Mouse (Mus musculus) fibroblast of lung, adult 2 months (primary cell): Measurements from ENCODE around the gene Zfhx3.
A peak's percentile ranks its signal among the peaks of the same experiment; 100 is the strongest.

Source experiments
- DNase-seq: peaks from one replicate; pipeline ENCODE4 v3.0.0-alpha.2; 2011; ENCODE audit warnings: low read depth

The Zfhx3 gene

DNA sequence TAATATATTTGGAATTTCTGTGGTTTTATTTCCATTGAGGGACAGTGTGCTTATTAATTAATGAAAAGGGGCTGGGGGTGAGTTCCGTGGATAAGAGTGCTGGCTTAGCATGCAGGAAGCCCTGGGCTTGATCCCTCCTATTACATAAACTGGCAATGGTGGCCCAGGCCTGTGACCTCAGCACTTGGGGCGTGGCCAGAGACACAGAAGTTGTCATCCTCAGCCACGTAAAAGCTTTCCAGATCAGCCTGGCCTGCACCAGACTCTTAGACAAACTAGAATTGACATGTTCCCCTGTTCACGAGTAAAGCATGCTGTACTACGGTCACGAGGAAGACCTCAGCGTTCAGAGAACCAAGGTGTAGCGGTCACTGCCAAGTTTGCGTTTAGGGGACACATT, 808.4 kb downstream of the Zfhx3 start:
- DNase-seq: no peak

DNA sequence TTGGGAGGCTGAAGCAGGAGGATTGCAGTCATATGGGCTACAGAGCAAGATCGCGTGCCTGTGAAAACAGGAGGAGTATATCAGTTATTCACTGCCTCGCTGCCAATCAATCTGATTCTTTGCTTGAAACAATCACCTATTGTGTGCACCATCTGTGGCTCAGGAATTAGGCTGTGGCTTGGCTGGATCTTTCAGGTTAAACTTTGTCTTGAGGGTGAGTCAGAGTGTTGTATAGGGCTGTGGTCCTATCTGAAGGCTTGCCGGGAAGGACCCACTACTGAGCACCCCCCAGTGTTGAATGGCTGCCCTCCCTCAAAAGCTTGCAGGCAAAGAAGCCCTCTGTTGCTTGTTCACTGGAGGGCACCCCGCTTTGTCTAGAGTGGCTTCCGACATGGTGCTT, 812.1 kb downstream of the Zfhx3 start:
- DNase-seq: no peak

DNA sequence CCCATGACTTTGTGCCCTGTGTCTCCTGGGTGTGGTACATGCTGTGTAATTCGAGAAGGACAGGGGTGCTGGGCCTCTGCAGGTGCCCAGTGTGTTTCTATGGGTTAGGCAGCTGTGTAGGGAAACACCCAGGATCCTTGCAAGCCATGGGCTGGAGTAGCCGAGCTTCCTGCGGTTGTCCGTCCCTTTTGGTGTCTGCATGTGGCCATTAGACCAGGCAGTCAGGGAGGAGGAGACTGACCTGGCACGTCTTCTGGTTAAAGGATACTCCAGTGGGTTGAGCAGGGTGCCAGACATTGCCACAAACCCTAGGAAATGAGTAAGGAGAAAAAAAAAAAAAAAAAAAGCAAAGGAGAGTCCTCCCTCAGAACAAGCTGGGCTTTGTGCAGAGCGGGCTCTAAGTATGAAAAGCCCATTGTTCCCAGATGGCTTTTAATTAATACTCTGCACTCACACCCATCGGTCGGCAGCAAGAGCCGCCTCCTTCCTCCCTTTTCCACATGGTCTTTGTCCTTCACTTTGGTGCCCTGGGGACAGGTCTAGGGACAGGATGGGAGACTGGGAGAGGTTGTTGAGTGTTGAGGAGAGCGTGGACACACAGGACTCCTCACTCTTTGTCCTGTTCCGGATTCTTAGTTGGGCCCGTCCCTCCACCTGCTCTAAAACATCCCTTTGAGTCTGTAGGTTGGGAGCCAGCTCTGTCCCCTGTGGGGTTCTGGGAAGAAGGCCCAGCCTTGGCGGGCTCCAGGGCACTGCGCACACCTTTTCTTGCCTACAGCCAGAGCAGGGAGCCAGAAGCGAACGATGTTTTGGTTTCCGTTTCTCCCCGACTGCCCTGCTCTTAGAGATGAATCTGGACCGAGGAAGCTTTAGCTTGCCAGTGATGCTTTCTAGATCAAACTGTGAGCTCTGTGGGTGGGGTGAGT, 813.2 kb downstream of the Zfhx3 start:
- peak; percentile 95 for DNase-seq

DNA sequence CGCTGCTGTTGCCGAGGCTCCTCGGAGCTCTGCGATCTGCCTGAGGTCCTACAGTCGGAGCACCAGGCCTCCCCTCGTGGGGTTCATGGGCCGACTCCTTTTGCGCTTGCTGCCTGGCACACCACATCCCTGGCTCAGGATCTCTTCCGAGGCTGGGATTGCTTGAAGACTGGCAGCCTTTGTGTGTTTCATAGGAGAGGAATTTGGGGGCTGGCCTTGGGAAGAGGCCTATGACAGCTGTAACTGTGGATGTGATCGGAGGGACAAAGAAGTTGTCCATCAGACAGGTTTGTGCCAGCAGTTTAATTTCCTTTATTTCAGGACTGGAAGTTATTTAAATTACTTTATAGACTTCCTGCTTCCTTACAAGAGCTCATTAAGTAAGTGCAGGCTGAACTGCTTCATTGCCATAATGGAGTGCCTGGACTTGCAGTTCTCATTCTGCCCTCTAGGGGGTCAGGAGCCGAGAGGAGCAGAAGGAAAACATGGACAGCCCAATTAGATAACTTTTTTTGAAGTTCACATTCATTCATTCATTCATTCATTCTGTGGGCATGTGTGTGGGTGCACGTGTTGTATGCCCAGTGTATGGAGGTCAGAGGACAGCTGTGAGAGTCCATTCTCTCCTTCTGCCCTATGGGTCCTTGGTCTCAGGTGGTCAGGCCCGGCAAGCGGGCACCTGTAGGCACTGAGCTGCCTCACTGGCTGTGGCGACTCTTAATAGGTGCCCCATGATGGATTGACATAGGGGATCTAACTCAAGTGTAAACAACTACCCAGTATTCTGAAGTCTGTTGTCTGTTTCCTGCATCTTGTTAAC, 817.3 kb downstream of the Zfhx3 start:
- DNase-seq: peak; percentile 62

DNA sequence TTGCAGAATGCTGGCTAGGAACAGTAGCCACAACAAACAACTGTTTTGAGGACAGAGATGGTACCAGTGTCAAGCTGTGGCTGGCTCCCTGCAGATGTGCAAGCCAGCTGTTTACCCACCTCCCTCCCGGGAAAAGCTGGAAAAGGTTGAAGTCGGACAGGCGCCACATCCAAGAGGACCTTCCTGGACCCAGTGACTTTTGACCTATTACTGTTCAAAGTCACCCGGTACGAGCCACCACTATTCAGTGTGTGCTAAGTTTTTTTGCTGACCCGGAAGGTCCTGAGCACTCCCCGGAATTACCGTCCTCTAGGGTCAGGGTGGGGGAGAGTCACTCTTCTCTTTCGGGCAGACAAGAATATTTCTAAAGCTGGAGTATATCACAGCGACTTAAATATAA, 818.3 kb downstream of the Zfhx3 start:
- DNase-seq: no peak

DNA sequence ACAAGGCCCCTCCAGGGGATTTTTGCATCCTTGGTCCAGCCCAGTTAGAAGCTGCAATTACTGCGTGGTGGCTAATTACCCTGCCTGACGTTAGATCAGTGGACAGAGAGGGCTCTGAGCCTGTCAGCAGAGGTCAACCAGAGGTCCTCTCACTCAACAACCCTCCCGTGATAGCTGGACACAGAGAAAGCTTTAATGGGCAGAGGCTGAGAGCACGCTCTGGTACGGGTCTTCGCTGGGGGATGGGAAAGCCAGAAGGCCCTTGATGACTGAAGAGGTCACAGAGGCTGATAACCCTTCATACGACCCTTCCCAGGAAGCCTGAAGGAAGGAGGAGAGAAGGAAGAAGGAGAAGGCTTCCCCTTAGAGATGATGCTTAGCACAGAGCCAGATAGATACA, 820.1 kb downstream of the Zfhx3 start:
- DNase-seq: no peak

DNA sequence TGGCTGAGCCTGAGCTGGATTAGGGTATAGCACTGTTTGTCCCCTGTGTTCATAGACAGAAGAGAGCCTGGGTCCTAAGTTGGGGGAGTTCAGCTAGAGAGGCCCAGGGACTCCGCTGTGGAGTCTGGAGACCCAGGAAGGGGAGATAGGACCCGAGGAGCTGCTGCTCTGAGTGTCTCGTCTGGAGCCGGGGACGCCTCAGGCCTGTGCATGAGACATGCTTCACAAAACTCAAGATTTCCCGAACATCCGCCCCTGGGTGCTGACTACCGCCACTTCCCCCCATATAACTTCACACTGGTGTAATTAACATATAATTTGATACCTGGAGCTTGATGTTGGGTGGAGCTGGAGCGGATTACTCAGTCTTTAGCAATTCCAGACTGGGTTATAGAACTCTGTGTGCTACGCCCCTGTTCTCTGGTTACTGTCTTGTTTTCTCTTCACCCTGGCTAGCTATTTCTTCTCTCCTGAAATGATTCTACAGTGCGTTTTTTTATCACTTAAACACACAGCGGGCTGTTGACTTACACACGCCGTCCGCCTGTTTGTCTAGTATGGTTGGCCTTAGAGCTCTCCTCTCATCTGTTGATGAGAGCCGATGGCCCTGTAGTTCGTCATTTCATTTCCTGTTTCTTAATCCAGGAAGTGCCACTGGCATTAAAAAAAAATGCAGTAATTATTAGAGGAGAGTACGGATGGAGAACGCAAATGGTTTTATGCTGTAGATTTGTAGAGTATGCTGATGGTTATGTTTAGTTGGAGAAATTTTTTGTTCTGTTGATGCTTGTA, 822.2 kb downstream of the Zfhx3 start:
- no peak for DNase-seq

DNA sequence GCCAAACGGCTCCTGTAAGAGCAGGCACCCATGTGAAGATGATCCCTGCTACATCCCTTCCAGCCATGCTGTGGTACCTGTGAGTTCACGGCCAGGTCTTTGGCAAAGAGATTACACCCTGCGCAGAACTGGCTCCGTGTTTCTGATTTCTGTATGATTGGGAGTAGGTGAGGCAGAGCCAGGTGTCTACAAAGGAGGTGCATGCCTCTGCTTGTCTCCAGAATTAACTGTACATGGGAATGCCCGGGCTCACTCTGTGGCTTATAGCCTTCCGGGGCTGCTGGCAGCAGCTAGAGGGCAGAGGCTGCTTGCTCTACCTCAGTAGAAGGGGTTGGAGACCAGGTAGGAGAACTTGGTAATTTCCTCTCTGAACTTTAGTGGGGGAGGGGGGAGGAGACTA, 823.7 kb downstream of the Zfhx3 start:
- DNase-seq: no peak

DNA sequence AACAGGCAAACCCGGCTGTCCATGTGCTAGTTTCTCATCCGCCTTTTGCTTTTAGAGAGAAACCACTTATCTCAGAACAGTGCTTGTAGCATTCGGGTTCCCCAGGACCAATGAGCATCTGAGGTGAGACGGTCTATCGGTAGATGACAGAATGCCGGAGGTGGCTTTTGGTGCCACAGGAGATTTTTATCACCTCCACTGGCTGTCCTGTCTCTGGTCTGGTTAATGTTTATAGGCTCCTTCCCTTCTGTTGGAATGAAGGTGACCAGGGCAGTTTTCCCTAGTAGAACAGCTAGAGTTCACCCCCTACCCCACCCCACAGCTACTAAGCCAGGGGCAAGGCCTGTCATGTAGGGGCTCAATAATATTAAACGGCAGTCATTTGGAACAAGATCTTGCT, 825.6 kb downstream of the Zfhx3 start:
- DNase-seq: no peak

DNA sequence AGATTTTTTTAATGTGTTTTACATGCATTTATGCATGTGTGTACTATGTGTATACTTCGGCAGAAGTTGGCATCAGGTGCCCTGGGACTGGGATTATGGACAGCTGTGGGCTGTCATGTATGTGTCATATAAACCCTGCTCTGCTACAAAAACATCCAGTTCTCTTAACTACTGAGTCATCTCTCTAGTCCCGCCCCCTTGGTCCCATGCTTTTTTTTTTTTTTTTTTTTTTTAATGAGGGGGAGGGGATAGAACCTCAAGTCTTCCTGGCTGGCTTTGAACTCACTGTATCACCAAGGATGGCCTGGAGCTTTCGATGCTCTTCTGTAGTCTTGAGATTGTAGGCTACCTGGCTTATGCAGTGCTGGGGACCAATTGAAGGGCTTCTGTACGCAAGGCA, 827.9 kb downstream of the Zfhx3 start:
- DNase-seq: no peak

DNA sequence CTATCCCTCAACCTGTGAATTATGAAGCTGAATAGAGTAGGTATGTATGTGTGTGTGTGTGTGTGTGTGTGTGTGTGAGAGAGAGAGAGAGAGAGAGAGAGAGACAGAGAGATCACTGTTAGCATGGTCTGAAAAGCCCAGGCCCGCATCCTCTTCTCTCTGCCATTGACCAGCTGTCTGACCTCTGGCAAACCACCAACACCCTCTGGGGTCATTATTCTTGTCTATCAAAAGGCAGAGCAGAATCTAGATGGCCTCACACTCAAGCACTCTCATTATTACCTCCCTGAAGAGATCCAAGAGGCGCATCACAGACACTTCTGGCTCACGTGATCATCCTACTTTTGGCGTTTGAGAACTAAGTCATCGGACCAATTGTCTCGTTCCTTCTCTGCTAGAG, 831.0 kb downstream of the Zfhx3 start:
- DNase-seq: no peak

DNA sequence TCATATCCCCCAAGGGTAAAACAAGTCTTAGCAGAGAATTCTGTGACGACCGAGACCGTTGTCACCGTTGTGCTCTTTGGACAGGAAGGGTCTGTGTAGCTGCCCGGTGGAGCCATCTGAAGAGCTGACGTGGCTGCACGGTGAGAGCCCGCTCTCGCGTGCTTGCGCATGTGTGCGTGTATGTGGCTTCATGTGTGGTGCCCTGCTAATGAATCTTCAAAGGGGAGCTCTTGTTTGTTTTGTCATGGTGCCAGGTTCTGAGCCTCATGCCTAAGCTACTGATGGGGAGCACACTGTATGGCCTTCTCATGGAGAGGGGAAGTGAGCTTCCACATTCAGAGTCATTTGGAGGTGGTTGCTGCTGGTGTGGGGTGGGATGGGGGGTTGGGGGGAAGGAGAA, 835.6 kb downstream of the Zfhx3 start:
- DNase-seq: no peak

DNA sequence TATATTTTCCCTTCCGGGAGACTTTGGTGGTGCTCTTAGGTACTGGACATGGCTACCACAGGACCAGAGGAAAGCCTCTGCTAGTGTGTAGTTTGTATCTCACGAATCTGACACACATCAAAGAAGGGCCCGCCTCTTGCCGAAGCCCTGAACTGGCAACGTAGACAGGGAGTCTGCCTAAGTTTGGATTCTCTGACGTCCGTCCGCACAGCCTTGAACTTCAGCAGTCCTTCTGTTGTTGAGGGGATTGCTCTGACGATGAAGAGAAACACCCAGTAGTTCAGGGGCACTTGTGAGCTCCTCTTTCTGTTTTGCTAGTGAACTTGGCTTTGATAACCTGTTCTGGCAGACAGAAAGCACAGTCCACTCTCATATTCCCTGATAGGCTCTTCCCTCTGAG, 836.1 kb downstream of the Zfhx3 start:
- no peak for DNase-seq

DNA sequence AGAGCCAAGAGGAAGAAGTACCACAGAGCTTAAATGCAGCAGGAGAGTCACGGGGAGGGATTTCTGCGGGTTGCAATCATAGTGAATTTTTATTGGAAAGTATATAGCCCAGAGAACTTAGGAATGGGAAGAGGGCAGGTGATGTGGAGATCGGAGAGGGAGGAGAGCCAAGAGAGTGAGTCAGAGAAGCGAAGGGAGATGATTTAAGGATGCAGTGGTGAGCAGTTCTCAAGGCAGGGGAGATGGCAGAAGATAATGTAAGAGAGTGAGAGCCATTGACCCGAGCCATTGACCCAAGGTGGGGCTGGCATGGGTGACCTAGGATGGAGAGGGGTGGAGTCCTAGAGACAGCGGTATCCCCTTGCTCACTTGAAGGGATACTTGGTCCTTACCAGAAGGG, 838.3 kb downstream of the Zfhx3 start:
- no peak for DNase-seq

DNA sequence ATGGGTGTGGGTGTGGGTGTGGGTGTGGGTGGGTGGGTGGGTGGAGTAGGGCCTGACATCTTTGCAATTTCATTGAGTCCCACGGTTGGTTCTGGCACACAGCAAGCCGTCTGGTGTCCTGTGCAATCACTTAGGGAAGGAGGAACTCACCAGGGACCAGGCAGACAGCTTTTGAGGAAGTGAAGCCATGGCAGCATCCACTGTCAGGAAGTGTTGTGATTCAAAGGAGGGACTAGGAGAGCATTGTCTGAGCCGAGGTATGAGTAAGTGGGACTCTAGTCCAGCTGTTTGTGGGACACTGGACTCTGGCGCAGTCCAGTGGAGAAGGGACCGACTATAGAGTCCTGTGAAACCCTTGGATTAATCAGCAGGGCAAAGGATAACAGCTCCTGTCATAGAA, 838.7 kb downstream of the Zfhx3 start:
- DNase-seq: no peak

DNA sequence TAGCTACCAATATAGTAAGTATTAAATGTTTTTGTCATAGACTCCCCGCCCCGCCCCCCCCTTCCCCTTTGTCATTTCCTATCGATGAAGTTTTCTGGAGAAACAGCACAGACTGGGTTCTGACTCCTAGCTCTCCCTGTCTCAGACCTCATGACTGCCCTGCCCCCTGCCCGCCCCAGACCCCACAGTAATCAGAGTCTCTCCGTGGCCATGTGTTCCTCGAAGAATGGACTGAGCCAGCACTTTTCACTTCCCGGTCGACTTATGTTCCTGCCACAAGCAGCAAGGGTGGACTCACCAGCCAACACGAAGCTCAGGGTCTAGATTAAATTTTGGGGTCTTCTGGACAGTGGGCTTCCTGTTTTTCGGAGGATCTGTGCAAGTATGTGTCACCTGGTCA, 840.7 kb downstream of the Zfhx3 start:
- no peak for DNase-seq

DNA sequence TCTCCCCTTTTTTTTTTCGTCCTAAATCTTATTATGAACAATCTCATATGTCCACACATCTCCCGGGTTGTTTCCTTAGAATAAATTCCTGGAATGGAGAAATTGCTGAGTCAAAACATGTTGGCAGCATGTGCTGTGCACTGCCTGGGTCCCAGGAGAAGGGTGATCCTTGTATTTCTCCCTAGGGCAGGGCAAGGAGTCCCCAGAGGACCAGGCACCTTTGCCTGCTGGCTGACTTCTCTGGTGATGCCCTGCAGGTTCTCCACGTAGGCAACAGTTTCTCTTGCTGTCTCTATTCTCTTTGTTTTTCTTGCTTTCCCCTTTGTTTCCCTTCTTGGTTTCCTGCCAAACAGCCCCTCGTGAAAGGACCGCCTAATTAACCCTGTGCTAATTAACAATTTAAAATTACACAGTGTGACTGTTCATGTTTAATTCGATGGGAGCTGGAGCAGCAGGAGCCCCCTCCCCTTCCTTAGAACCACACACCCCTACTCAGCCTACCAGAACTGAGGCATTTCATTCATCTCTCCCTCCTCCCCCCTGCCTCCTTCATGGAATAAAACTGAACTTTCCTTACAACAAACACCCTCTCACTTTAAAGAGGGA, 845.8 kb downstream of the Zfhx3 start:
- no peak for DNase-seq

DNA sequence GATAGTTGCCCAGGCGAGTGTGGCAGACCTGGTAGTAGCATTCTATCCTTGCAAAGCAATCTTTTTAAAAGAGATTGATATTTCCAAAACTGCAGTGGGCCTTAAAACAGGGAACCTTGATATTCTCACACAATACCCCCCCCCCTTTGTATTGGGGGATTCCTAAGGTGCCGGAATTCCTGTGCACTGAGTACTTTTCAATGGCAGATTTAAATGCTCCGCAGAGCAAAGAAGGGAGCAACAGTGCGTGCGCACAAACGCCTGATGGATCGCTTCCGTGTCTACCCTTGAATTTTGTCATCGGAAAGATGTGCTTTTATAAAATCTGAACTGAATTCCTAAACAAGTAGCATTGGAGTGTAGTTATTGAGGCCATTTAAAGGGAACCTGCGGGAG, 846.3 kb downstream of the Zfhx3 start:
- DNase-seq: no peak

DNA sequence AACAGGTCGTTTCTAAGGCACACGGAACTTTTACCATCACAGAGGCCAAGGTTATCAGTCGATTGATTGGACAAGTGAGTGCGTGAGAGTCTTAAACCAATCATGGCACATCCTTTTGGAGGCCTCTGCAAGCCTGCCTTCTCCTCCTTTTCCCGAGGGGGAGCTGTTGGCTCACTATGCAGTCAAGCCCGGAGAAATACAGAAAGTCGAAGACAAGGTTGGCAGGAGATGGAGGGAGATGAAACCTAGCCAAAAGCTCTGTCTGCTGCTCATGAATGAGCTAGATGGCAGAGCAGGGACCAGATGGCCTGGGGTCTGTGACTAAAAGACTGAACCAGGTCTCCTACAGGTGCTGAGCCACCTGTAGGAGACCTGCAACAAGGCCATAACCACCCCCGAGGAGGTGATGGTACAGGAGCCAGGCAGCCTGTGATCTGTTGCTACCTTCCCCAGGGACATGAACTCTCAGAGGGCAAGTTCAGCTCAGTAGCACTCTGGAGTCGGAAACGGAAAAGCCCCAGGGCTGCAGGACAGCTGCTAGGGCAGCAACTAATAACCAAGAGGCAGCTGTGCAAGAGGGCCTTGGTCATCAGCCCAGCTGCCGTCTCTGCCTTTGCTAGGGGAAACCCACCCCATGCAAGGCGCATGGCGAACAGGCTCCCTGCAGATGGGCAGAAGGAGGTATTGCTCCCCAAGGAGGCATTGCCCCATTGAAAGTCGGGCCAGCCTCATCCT, 848.3 kb downstream of the Zfhx3 start:
- DNase-seq: peak; percentile 40

DNA sequence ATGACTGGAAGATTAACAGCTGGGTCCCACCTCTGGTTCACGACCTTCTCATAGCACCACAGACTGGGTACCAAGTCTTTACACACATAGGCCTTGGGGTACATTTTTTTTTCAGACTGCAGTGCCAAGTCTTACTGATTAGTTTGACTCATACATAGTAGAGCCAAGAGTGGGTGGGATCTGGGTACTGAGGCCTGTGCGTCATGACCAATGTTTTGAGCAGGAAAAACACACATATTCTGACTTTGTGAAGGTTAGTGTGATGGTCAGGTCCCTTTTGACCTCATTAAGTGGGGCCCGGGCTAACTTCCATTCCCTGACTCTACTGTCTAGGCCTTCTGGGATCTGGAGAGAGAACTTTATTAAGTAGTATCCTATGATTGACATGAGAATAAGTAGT, 853.6 kb downstream of the Zfhx3 start:
- DNase-seq: peak; percentile 74

DNA sequence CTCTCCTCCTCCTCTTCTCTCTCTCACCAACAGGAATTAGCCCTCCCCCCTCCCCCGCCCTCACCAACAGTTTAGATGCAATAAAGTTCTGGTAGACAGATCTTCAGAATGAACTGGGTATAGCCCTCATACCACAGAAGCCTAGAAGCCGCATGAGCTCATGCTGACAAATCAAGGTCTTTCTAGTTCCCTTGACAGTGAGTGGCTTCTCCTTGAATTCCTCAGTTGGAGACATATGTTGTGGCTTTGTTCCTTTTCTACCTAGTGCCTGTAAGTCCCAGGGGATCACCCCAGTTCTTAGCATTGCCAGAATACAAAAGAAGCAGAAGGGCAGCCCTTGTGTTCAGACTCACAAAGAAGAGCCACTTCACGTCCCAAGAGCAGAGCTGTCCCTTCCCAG, 854.4 kb downstream of the Zfhx3 start:
- no peak for DNase-seq
